Mouse (Mus musculus) CD4-positive helper T cell, adult 2 months (primary cell): Measurements from ENCODE around the gene Cttnbp2nl.
A peak's percentile ranks its signal among the peaks of the same experiment; 100 is the strongest.

Source experiments
- DNase-seq: peaks from one replicate; pipeline ENCODE4 v3.0.0-alpha.2; 2012; ENCODE audit warnings: low read depth, missing footprints, low spot score

Gene Cttnbp2nl

GRCm38 (mm10) chr3:104965070-104965855, 87.7 kb downstream of the Cttnbp2nl start:
- no peak for DNase-seq

DNA sequence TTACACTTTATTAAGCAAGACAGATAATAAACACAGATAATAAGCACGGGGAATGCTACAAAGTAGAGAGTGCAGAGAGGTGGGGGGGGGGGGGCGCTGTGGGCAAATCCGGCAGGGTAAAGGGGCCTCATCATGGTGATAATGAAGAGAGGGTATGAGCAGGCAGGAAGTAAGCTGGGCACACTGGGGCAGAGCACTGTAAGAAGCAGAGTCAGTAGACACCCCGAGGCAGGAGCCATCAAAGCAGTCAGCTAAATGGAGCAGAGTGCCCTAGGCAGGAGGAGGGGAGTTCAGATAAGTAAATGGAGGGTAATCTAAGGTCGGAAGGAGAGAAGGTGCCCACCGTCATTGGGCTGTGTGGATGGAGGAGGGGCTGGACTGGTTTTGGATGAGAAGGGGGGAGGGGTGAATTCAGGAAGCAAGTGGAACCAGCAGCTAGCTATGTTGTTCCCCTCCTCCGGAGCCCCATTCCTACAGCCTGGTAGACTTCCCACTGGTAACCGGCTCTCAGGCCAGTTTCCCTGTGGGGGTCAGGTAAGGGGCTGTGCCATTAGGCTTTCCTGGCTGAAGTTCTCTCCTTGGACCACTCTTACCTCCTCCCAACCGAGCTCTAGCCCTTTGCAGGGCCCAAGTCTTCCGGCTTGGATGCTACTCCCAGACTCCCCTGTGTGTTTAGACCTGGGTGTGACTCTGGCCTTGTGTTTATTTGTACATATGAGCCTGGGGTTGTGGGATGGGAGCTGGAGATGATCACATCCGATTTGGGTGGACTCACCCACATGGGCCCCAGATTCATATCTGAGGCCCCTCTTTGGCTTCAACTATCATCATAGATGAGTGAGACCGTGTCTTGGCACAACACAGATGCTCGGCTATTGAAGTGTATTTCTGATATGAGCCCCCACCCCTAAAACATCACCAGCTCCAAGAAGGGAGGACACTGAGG, 89.3 kb downstream of the Cttnbp2nl start:
- peak; percentile 46 for DNase-seq

DNA sequence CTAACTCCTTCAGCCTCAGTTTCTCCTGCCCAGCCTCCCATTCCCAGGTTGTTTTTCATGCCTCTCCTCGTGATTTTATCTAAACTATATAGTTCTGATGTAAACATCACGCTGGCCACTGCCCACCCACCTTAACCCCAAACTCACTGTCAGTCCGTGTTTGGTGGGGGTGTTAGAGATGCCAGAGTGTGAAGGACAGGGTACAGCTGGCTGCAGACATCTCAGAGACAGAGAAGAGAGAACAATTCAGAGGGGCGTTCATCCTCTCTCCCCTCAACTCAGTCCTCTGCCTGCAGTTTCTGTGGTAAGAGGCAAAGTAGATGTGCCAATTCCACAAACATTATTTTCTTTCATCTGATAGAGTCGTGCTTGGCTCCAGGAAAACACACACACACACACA, 90.1 kb downstream of the Cttnbp2nl start:
- DNase-seq, result no peak

DNA sequence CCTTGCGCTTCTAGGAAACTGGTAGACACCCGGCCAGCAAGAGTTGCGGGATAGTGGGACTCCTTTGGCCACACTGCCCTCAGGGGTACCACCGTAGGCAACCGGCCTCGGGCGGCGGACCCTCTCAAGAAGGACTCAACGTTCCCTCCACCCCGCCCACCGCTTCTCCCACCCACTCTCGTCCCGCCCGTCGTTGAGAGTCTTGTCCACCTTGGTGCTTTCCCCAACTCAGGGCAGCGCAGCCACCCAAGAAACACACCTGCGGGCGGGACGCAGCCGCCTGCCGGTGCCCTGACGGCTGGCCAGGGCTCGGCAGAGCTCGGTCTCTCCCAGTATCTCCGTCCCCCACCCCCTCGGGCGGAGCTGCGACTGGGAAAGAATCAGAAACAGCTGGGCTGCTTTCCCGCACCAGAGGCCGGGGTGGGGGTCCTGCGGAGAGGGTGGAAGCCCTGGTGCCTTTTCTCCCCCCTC, 90.8 kb downstream of the Cttnbp2nl start:
- DNase-seq, result peak; percentile 26

GRCm38 (mm10) chr3:104961066-104962059, 91.6 kb downstream of the Cttnbp2nl start, which contains the start of gene Wnt2b:
TSS of gene Wnt2b (minus strand) at chr3:104961921.
- peak; percentile 38 for DNase-seq

GRCm38 (mm10) chr3:104960026-104961000, 92.6 kb downstream of the Cttnbp2nl start:
- DNase-seq, result no peak

DNA sequence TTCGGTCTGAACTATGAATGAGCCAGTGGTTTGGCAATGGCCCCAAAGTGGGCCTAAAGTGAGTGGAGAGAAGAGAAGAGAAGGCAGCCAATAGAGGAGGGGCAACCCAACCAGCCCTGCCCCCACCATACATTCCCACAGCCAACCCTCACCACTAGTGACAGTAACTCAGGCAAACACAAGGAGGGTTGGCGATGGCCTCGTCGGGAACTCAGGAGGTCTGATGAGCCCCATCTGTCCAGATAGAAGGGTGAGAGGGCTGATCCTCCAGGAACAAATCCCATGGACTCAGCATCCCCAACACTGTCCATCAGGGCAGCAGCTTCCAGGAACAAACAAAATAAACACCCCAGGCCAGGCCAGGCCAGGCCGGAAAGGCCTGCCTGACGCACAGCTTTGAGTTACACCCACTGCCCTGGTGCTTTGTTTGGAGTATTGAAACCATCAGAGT, 96.8 kb downstream of the Cttnbp2nl start:
- no peak for DNase-seq

- no peak for DNase-seq
Observed at GRCm38 (mm10) chr3:104954551-104954950, 98.4 kb downstream of the Cttnbp2nl start.

DNA sequence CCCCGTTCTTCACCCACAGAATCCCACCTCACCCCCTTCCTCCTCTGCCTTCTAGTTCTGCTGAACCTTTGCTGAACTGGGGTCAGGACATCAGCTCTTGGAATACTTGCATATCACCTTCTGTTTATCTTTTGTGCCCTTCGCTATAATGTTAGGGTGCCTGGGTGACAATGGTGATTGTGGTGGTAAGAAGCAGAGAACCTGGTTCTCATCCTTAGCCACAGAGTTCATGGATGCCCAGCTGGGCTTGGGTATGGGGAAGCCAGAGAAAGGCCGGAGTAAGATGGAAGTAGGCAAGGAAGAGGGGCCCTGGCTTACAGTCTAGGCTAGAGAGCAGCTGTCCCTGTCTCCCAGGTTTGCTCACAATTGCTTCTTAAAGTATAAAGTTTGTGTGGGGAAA, 98.8 kb downstream of the Cttnbp2nl start:
- no peak for DNase-seq

DNA sequence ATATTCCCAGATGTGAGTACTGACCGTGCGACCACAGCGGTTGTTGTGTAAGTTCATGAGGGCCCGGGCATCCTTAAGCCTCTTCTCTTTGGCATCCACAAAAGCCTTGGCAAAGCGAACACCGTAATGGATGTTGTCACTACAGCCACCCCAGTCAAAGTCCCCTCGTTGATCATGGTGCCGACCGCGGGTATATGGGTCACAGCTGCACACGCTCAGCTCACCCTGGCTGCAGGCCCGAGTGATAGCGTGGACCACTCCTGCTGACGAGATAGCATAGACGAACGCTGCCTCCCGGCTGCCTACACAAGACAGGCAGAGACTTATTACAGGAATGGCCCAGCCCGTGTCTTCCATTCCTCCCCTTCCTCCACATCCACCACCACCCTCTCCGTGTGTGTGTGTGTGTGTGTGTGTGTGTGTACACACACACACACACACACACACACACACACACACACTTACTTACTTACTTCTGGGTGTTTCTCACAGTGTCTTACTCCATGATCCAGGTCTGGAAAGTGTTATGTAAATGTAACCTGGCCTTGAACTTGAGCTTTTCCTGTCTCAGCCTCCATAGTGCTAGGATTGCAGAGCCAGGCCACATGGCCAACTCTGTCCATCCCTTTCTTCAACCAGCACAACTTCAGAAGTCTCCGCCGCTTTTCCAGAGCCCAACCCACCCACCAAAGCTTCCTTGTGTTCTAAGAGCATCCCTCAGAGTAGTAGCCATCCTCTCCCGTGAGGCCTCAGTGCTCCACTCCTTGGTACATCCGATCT, 99.9 kb downstream of the Cttnbp2nl start:
- no peak for DNase-seq
